Mouse (Mus musculus) left cerebral cortex, postnatal 25 days (tissue): ENCODE results near the gene Mip. TPM values are rescaled to one million over a fixed set of nuclear protein-coding genes. Genes with fewer than 3 reads are reported as not detected.
A peak's percentile ranks its signal among the peaks of the same experiment; 100 is the strongest.
"Not testable (repeated sequence)": the region's sequence is repeated elsewhere in the genome, so short reads cannot be mapped to it uniquely, and the experiment has no call there.

Source experiments
- DNase-seq, 2 experiments: peaks; one replicate each; pipeline ENCODE4 v3.0.0; 2022; ENCODE audit warnings: low spot score in 2 of 2, mixed read lengths in 1 of 2
- intact Hi-C: fragments of 180-260 bp; cut with DNase I; formaldehyde crosslinking; loops from one replicate; pipeline ENCODE4 v1.15.1; 2025
- total RNA-seq, 2 experiments: library from RNA; stranded (reverse); gene quantifications; 2 replicates each; pipeline ENCODE4 v1.2.3; 2021

The Mip gene
- not detected for total RNA-seq

DNA sequence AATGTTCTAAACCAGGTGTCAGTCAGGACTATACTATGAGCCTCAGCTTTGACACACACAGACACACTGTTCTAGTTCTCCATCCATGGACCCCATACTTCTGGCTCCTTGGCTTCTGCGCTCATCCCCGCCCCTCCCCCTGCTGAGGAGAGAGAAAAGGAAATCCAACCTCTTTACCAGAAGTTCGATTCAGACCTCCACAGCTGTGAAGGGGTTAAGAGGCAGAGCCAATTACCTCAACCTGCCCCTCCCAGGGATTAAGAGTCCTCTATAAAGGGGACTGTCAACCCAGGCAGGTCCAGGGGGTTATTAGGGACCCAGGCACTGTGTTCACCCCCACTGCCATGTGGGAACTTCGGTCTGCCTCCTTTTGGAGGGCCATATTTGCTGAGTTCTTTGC is at the start of gene Mip:
Mip (plus strand) TSS at position 301 of the 400 bp plus-strand sequence.
- intact Hi-C loops: no loop called here
- no peak for DNase-seq

DNA sequence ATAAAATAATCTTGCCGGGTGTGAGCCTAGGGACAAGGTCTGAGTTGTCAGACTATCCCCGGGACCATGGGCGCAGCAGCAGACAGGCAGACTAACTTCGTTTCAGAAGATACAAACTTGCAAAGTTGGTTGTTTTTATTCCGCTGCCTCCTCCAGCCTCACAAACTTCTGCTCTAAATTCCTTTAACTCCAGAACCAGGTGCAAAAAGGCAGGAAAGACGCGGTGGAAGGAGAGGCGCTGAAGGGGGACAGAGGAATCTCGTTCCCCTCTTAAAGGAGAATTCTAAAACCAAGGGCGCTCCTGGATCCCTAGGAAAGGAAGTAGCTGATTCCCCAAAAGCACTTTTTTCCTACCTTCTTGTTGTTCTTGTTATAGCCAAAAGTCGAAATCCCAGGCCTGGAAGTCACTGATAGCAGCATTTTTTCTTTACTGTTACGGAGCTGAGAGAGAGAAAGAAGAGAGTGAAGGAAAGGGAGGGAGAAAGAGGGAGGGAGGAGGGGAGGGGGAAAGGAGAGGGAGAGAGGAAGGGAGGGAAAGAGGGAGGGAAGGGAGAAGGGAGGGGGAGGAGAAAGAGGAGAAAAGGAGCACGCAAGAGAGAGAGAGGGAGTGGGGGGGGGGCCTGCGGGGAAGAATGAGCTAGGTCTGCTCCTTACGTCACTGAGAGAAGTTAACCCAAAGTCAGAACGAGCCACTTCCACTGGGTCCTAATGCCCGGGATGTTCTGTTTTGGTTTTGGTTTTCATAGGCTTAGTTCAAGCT is 49.5 kb upstream of the Mip start:
- intact Hi-C loops: loop anchor here (1.0 kb wide), 1 partner anchor 80 kb away; no protein-coding TSS in a partner anchor
- DNase-seq: peak; percentile 52 to 77

DNA sequence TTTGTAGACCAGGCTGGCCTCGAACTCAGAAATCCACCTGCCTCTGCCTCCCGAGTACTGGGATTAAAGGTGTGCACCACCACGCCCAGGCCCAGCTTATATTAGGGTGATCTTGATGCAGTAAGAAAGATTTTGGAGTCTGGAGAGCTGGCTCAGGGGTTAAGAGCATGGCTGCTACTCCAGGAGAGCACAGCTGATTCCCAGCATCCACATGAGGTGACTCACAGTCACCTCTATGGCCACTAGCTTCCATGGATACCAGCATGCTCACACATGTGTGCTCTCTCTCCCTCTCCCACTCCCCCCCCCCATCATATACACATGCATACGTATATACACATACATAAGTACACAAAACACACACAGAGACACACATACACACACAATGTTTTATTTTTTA is 48.3 kb upstream of the Mip start:
- DNase-seq: no peak
- intact Hi-C loops: no loop called here

DNA sequence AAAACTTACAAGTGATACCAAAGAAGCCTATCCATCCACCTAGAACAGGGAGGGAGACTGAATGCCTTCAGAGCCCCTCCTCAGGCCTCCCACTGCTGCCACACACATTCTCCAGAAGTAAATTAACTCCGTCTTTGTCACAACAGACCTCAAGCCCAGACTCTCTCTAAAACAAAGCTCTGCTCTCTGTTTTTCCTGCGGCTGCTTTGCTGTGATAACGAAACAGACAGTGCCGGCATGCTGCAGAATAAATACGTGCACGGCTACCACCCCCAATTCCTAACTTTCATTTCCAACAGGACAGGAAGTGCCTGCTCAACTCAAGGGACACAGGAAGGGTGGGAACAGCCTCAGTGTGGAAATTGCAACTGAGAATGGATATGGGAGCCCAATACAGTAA is 45.6 kb upstream of the Mip start, which contains the start of gene Rbms2:
Rbms2 (minus strand) TSS at position 309 of the 400 bp plus-strand sequence.
- DNase-seq: no peak

DNA sequence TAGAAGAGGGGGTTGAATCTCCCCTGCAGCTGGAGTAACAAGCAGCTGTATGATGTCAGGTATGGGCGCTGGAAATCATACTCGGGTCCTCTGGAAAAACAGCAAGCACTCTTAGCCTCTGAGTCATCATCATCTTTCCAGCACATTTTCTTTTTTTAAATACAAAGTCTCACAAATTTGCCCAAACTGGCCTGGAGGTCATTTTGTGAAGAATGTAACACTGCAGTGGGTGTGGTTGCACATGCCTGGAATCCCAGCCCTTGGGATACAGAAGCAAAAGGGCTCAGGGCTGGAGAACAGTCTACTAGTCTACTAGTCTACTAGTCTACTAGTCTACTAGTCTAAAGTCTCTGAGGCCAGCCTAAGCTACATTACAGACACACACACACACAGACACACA is 41.3 kb upstream of the Mip start:
- intact Hi-C loops: loop anchor here (10.0 kb wide), 1 partner anchor 229 kb away; no protein-coding TSS in a partner anchor
- no peak for DNase-seq

More for the DNA sequence above, 45.6 kb upstream of the Mip start, which contains the start of gene Rbms2:
- intact Hi-C loops: loop anchor here (10.0 kb wide), 1 partner anchor 225 kb away; no protein-coding TSS in a partner anchor

DNA sequence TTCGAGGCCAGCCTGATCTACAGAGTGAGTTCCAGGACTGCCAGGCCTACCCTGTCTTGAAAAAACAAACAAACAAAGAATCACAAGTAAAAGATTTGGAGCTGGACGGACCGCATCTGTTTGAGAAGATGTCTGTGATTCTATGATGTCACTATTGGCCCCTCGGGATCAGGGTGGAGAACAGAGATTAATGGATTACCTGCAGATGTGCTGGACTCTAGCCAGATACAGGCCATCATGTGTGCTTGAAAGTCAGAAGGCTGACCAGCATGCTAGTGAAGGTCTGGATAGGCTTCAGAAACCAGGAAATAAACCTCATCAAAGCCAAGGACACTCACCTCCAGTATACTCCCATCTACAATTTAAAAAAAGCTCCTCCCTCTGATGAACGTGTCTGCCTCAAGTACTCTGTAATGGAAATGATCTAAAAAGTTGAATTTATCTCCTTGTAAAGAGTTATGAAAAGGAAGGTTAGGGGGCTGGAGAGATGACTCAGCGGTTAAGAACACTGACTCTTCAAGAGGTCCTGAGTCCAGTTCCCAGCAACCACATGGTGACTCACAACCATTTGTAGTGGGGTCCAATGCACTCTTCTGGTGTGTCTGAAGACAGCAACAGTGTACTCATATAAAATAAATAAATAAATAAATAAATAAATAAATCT is 40.2 kb upstream of the Mip start:
- intact Hi-C loops: loop anchor here (10.0 kb wide), 1 partner anchor 231 kb away; no protein-coding TSS in a partner anchor
- DNase-seq: no peak

DNA sequence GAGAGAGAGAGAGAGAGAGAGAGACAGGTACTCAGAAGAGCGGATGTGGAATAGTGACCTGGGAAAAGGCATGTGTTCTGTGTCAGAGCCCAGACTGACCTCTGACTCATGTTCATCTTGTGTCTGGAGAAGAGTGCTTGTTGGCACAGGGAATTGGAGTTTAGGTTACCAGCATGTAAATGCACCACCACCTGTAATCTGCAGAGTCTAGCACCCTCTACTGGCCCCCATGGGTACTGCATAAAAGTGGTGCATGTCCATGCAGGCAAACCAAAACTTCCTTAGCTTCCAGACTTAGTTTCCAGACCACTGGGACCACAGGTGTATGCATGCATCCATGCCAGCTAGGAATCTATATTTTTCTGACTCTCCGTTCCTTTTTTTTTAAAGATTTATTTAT is 39.7 kb upstream of the Mip start:
- intact Hi-C loops: loop anchor here (2.0 to 10.0 kb wide), 2 partner anchors 45 to 231 kb away; no protein-coding TSS in a partner anchor
- DNase-seq: peak; percentile 66 to 76

DNA sequence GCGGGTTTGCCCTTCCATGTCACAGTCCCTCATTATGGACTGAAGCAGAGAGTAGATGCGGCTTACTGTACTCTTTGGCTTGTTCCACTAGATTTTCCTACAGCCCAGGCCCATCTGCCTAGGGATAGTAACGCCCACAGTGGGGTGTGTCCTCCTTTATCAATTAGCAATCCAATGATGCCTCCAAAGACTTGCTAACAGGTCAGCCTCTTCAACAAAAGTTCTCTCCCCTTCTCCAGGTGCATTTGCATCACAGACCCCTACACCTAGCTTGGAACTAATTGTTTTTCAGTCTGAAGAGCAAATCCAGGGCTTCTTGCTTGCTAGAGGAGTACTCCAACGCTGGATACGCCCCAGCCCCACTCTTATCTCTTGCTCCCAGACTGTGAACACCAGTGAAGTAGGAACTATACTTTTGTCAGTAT is 38.4 kb upstream of the Mip start:
- no peak for DNase-seq
- intact Hi-C loops: loop anchor here (2.0 to 10.0 kb wide), 2 partner anchors 46 to 232 kb away; no protein-coding TSS in a partner anchor

DNA sequence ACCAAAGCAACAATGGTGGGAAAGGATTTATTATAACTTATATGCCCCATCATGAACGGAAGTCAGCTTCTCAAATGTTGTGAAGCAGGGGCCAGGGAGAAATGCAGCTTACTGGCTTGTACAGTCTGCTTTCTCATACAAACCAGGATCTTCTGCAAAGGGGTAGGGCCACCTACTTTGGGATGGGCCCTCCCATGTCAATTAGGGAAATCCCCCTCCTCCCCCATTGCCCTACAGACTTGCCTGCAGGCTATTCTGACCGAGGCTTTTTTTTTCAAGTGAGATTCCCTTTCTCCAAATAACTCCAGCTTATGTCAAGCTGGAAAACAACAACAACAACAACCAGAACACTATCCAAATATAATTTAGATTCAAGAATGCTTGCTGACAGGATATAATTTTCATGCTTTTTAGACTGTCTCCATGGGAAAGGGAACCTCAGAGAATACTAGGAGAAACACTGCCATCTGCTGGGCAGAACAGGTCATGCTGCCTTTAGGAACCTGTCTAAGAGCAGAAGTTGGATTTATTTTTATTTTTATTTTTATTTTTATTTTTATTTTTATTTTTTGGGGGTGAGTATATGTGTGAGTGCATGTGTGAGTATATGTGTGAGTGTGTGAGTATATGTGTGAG is 37.3 kb upstream of the Mip start:
- peak; percentile 74 to 85 for DNase-seq
- intact Hi-C loops: loop anchor here (2.0 to 10.0 kb wide), 2 partner anchors 96 to 234 kb away; no protein-coding TSS in a partner anchor

DNA sequence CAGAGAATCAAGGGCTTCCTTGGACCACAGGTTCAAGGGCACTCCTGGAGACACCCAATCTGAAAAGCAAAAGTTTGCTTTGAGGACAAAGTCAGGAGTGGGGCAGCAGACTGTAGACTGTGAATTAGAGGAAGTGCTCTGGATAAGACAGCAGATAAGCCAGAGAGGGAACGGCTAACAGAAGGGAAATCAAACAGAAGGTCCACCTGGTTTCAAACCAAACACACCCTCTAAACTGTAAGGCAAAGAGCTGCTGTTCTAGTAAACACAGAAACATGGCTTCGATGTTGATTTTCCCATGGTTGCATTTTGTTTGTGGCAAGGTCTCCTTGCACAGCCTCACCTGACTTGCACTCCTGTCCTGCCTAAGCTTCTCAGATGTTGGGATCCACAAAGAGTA is 34.2 kb upstream of the Mip start:
- intact Hi-C loops: no loop called here
- DNase-seq: no peak

DNA sequence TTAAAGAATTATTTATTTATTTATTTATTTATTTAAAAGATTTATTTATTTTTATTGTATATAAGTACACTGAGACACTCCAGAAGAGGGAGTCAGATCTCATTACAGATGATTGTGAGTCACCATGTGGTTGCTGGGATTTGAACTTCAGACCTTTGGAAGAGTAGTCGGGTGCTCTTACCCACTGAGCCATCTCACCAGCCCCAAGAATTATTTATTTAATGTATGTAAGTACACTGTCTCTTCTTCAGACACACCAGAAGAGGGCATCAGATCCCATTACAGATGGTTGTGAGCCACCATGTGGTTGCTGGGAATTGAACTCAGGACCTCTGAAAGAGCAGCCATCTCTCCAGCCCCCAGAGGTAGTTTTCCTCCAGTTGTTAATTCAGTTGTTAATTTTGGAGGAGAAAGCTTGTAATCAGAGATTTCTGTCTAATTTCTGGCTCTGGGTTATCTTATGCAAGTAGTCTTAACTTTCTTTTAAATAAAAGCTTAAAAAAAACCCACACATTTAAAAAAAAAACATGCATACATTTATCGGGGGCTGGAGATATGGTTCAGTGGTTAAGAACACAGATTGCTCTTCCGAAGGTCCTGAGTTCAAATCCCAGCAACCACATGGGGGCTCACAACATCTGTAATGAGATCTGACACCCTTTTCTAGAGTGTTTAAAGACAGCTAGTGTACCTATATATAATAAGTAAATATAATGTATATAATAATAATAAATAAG is 33.4 kb upstream of the Mip start:
- intact Hi-C loops, DNase-seq: not testable (repeated sequence)

DNA sequence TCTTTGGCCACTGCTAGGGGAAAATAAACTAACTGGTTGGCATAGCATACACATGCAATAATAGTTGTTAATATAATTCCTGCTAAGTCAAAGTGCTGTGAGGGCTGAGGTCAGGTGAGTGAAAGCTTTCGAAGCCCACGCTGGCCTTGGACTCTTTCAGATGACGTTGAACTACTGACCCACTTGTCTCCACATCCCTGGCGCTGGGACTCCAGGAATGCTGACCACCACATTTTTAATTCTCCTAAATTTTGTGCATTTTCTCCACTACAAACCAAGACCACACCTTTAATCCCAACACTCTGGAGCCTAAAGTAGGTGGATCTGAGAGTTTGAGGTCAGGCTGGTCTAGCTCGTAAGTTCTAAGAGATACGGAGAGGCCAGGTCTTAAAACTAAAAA is 32.5 kb upstream of the Mip start:
- intact Hi-C loops: no loop called here
- DNase-seq: no peak

DNA sequence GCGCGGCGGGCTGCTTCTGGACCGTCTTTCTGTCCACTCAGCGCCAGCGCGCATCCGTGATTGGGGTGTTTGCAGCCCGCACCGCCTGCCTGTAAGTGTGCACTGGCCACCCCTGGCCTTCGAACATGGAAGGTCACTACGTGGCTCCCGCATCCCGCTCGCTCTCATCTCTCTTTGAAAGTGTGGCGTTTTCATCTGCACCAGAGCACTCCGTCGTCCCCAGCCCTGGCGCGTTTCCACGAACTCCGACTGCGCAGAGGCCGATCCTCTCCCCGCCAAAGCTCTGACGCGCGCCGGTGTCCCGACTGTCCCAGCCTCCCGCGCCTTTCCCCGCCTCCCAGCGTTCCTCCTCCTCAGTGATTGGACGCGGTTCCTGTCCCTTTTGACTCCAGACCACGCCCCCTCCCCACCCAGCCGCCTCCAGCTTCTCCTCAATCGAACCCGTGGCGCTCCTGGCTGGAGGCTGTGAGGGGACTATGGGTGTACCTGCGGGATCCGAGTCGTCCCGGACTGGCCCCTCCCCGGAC is 31.6 kb upstream of the Mip start, which contains the start of gene Gls2:
Gls2 (plus strand) TSS at position 434 of the 527 bp plus-strand sequence.
- intact Hi-C loops: no loop called here
- DNase-seq: peak; percentile 96 to 99

DNA sequence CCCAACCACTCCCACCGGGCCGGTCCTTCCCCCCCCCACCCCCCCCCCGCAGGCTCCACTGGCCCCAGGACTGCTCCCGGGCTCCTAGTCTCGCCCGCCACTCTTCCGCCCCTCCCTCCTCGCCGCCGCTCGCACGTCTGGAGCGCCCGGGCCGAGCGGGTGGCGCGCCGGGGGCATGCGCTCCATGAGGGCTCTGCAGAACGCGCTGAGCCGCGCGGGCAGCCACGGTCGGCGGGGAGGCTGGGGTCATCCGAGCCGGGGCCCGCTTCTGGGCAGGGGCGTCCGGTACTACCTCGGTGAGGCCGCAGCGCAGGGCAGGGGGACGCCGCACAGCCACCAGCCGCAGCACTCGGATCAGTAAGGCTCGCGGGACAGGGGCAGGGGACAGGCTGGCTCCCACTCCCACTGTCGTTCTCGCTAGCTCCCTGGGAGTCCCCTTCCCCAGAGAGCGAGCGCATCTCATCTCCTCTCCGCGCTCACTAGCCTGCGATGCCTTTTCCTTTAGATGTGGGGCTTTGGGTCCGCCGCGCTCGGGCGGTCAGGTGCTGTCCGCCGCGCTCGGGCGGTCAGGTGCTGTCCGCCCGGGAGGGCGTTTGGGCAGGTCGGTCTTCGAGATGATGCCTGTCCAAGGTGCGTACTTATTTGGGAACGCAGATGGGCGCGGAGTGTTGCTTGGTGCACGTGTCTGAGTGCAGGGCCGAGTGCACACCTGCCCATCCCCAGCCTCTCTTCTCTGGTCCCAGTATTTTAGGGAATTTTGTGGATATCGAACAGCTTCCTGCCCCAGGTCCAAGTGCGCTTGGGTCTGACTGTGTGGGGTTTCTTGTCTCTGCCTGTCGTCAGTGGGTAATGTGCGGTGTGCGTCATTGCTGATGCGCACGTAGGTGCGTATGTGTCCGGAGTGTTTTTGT is 30.8 kb upstream of the Mip start:
- peak; percentile 61 to 84 for DNase-seq
- intact Hi-C loops: no loop called here

DNA sequence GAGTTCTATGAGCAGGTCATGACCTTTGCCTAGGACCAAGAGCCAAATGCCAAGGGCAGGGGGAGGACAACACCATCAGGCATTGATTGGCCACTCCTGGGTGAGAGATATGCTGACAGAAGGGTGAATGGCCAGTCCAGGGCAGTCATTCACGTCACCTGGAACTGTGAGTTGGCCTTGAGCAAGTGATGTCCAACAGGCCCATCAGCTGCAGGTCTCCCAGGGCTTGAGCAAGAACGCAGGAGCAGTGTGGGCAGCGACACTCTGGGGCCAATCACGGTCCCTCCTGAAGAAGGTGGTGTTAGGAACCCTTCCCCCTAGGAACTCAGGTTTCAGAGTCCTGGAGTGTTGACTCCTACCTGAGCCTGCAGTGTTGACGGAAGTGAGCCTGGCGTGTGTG is 23.8 kb upstream of the Mip start:
- intact Hi-C loops: no loop called here

DNA sequence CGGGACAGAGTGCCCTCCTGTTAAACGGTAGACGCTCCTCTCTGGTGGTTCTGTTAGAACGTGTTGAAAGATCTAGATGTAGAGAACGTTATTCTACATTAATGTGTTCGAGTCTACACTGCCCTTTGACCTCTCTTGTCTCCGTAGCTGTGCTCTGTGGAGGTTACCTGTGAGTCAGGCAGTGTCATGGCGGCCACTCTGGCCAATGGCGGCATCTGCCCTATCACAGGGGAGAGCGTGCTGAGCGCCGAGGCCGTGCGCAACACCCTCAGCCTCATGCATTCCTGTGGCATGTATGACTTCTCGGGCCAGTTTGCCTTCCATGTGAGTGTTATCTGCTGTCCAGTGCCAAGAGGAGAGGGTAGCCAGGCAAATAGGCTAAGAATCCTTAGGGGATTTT is 20.7 kb upstream of the Mip start:
- intact Hi-C loops: no loop called here
- DNase-seq: no peak

More for the DNA sequence above, 23.8 kb upstream of the Mip start:
- DNase-seq: no peak

DNA sequence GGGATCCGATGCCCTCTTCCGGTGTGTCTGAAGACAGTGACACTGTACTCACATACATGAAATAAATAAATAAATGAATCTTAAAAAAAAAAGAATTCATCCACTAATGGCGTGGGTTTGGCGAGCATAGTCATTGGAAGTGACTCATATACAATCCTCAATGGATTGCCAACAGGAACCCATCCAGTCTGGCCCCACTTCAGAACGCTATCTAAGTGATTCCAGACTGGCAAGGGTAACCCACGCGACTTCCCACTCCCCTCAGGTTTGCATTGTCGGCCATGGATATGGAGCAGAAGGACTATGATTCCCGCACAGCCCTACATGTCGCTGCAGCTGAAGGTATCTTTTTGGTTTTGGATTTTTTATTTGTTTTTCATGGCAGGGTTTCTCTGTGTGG is 17.3 kb upstream of the Mip start:
- intact Hi-C loops: no loop called here

More for the DNA sequence above, 17.3 kb upstream of the Mip start:
- DNase-seq: peak in 1 of 2 experiments; percentile 25
